In genomic region chr13:55449205-55449604, GRCm38 (mm10) we compare ENCODE assay signal across 19 mouse cellular contexts. TPM values are rescaled to one million over a fixed set of nuclear protein-coding genes. Genes with fewer than 3 reads are reported as not detected.
DNase-seq lines count a peak whose midpoint lies in the region; TF ChIP-seq lines count a peak whose summit lies in the region.
"Had no signal": no experiment of that assay in that cellular context is flagged by ENCODE, and none has a peak within 500 bp of the region (broad histone marks: within the 10 kb centered on the region; RNA-seq: fewer than 3 reads in every experiment).

No protein-coding gene starts in this region.

- peak overlapping the region; percentile 84 for H3K27ac ChIP-seq in CH12.LX (ENCODE audit: insufficient read depth, low read depth)
- H3K27ac ChIP-seq in bone marrow, adult 2 months (ENCODE audit: control insufficient read depth, insufficient read depth, low read depth, low read length, poor library complexity): peak overlapping the region; percentile 79
- H3K27ac ChIP-seq in thymus, adult 2 months (ENCODE audit: control insufficient read depth, insufficient read depth, low read length): peak overlapping the region; percentile 64
- H3K27ac ChIP-seq: forebrain, embryonic 15.5 days; heart, embryonic 10.5 days; hindbrain, postnatal 0 days; kidney, embryonic 15.5 days; limb, embryonic 13.5 days; neural tube, embryonic 15.5 days had no signal

- TF ChIP-seq POLR2A in CH12.LX (IDR thresholded peaks at IDR 0.05; ENCODE audit: low read depth, low read length): no peak
- TF ChIP-seq POLR2A in bone marrow, adult 2 months (IDR thresholded peaks at IDR 0.05; ENCODE audit: borderline replicate concordance, control insufficient read depth, low read depth, low read length): no peak
- 0 out of 2 replicates have a peak, but pooled peaks have one; percentile 25 for TF ChIP-seq POLR2A in thymus, adult 2 months (IDR thresholded peaks at IDR 0.05; ENCODE audit: control insufficient read depth, extremely low read depth, insufficient read depth, low read length, poor library complexity)

- H3K36me3 ChIP-seq in CH12.LX (replicated peaks in 1 of 2; ENCODE audit: control insufficient read depth in 1 of 2, insufficient read depth in 1 of 2, low read length in 1 of 2): peaks cover 37 to 49% of the 10 kb centered on the region in 2 experiments
- peaks cover 44% of the 10 kb centered on the region for H3K36me3 ChIP-seq in thymus, adult 2 months (ENCODE audit: control insufficient read depth, insufficient read depth, low read length)

- WGBS in bone marrow, adult 2 months: 42% methylated on average over 9 of the region's 9 CpGs
- WGBS in thymus, adult 2 months: 65% methylated on average over 9 of the region's 9 CpGs

- DNase-seq in gastrocnemius, postnatal 14 days: peak; percentile 4
- DNase-seq in gastrocnemius, adult 8-10 months (ENCODE audit: low spot score in 2 of 2): no peak
- peak; percentile 53 for DNase-seq in CH12.LX (ENCODE audit: extremely low read depth)
- peak; percentile 49 for DNase-seq in thymus, adult 2 months
- no peak for DNase-seq in frontal cortex, postnatal 25 days (ENCODE audit: low spot score in 2 of 2)
- no peak for DNase-seq in c-Kit-positive CD71-positive TER-119-positive erythroid progenitor cells, embryonic 14.5 days (ENCODE audit: low spot score)
- DNase-seq in urinary bladder, postnatal 4 days (ENCODE audit: low spot score in 2 of 2): no peak
- DNase-seq: cerebellum, adult 8-10 months; gastrocnemius, postnatal 10 days; heart, postnatal 14 days had no signal

- no peak; the same call in none of the 2 replicates for TF ChIP-seq RAD21 in CH12.LX (IDR thresholded peaks at IDR 0.05; ENCODE audit: low read depth, low read length)

- peaks cover 34% of the 10 kb centered on the region for H3K79me2 ChIP-seq in CH12.LX (replicated peaks; ENCODE audit: control insufficient read depth, extremely low read depth, insufficient read depth, poor library complexity, severe bottlenecking)

- H3K4me3 ChIP-seq in CH12.LX (replicated peaks in 1 of 3; ENCODE audit: low read depth in 2 of 3, low read length in 2 of 3, poor library complexity in 1 of 3): peak overlapping the region in 1 of 3 experiments; percentile 14
- H3K4me3 ChIP-seq in bone marrow, adult 2 months (replicated peaks; ENCODE audit: control insufficient read depth, low read depth, low read length): peak overlapping the region; percentile 33
- no peak overlapping the region for H3K4me3 ChIP-seq in thymus, adult 2 months (ENCODE audit: control insufficient read depth, insufficient read depth, low read length)
- H3K4me3 ChIP-seq: forebrain, embryonic 15.5 days; heart, embryonic 10.5 days; kidney, embryonic 15.5 days; limb, embryonic 13.5 days; neural tube, embryonic 15.5 days had no signal

- no peaks in the 10 kb centered on the region for H3K27me3 ChIP-seq in CH12.LX (replicated peaks)
- no peaks in the 10 kb centered on the region for H3K27me3 ChIP-seq in thymus, adult 2 months (ENCODE audit: control insufficient read depth, insufficient read depth, low read length)
- H3K27me3 ChIP-seq: forebrain, embryonic 15.5 days; kidney, embryonic 15.5 days; limb, embryonic 13.5 days; neural tube, embryonic 15.5 days had no signal

- TF ChIP-seq CTCF in CH12.LX (conservative IDR thresholded peaks at IDR 0.05 in 1 of 2, IDR thresholded peaks at IDR 0.05 in 1 of 2; ENCODE audit: low read depth in 2 of 2, low read length in 2 of 2): no peak; a peak in 1 of 4 replicates
- no peak for TF ChIP-seq CTCF in bone marrow, adult 2 months (IDR thresholded peaks at IDR 0.05; ENCODE audit: control insufficient read depth, insufficient read depth, low read length)
- TF ChIP-seq CTCF in thymus, adult 2 months (IDR thresholded peaks at IDR 0.05; ENCODE audit: borderline replicate concordance, control insufficient read depth, extremely low read depth, insufficient read depth, low read length, poor library complexity): no peak

- dilution Hi-C loops in CH12.LX (cut with MboI; ENCODE audit: extremely low pct_ligation_motif_present, extremely low pct_unique_long_range_greater_than_20kb, low sequenced_read_pairs): no loop called here

- in situ Hi-C loops in CH12.LX (cut with MboI; ENCODE audit: low pct_ligation_motif_present, low pct_unique_long_range_greater_than_20kb, low sequenced_read_pairs): no loop called here

- intact Hi-C loops in gastrocnemius, postnatal 14 days (cut with DNase I; ENCODE audit: low total_unique reads): no loop called here

- peak overlapping the region; percentile 43 for H3K4me2 ChIP-seq in CH12.LX (ENCODE audit: insufficient read depth, low read depth, poor library complexity, severe bottlenecking)
- H3K4me2 ChIP-seq: forebrain, embryonic 15.5 days; kidney, embryonic 15.5 days; limb, embryonic 13.5 days; neural tube, embryonic 15.5 days had no signal

- no peaks in the 10 kb centered on the region for H3K9me3 ChIP-seq in CH12.LX (replicated peaks; ENCODE audit: low read length)
- H3K9me3 ChIP-seq: forebrain, embryonic 15.5 days; heart, embryonic 10.5 days; kidney, embryonic 15.5 days; limb, embryonic 13.5 days; neural tube, embryonic 15.5 days had no signal

- no peak for TF ChIP-seq EP300 in CH12.LX (IDR thresholded peaks at IDR 0.05; ENCODE audit: low read length)

- H3K4me1 ChIP-seq in CH12.LX (ENCODE audit: control insufficient read depth in 1 of 2, insufficient read depth in 2 of 2): peaks cover 26 to 52% of the 10 kb centered on the region in 2 experiments
- peaks cover 14% of the 10 kb centered on the region; the same call in 1 of the 2 replicates for H3K4me1 ChIP-seq in bone marrow, adult 2 months (ENCODE audit: control insufficient read depth, insufficient read depth, low read length)
- peaks cover 47% of the 10 kb centered on the region for H3K4me1 ChIP-seq in thymus, adult 2 months (replicated peaks; ENCODE audit: control insufficient read depth, insufficient read depth, low read length)

- peak overlapping the region; percentile 10; the same call in 1 of the 2 replicates for H3K9ac ChIP-seq in CH12.LX (ENCODE audit: insufficient read depth, low read depth)
- H3K9ac ChIP-seq: forebrain, embryonic 15.5 days; kidney, embryonic 15.5 days; limb, embryonic 13.5 days; neural tube, embryonic 15.5 days had no signal

TF ChIP-seq in CH12.LX, 34 proteins besides CTCF, POLR2A, EP300 and RAD21:
- no peak for TF ChIP-seq JUND (conservative IDR thresholded peaks at IDR 0.05; ENCODE audit: low read depth, low read length)
- TF ChIP-seq ELF1 (IDR thresholded peaks at IDR 0.05; ENCODE audit: low read depth, low read length): peak; percentile 4; the same call in 1 of the 2 replicates
- TF ChIP-seq MYC (IDR thresholded peaks at IDR 0.05; ENCODE audit: low read depth, low read length): 0 out of 2 replicates have a peak, but pooled peaks have one; percentile 8
- TF ChIP-seq RCOR1 (conservative IDR thresholded peaks at IDR 0.05; ENCODE audit: low read depth, low read length): 0 out of 2 replicates have a peak, but pooled peaks have one; percentile 42
- TF ChIP-seq CHD2 (IDR thresholded peaks at IDR 0.05; ENCODE audit: low read length): 0 out of 2 replicates have a peak, but pooled peaks have one; percentile 50

RNA-seq across cellular contexts. Expression of gene Grk6, which starts 4.3 kb away (rescaled TPM):
- 10 to 100 TPM; 12.1 to 12.6 TPM for total RNA-seq in gastrocnemius, postnatal 14 days (2021)
- 1 to 10 TPM; 6.9 to 9.7 (median 9.4) TPM for total RNA-seq in gastrocnemius, adult 8-10 months (2022)
- total RNA-seq in CH12.LX (2012; rRNA removed) (60.1 and 69.9 TPM in 2 replicates), CH12.LX (2014; rRNA removed) (59.0 and 65.0 TPM in 2 replicates)
- polyA plus RNA-seq in CH12.LX (2012; ENCODE audit: insufficient read length, low read depth): 71.0 and 72.8 TPM in 2 replicates
- 64.8 and 109 TPM in 2 replicates for polyA plus RNA-seq in bone marrow, adult 2 months (2011; ENCODE audit: insufficient read depth, insufficient read length, low replicate concordance, missing spikeins)
- polyA plus RNA-seq in thymus, adult 2 months (2012; rRNA removed): 228 and 238 TPM in 2 replicates

RNA-seq across cellular contexts. Expression of gene Prr7, which starts 14.9 kb away (rescaled TPM):
- total RNA-seq in gastrocnemius, postnatal 14 days (2021): 1 to 10 TPM; 1.0 to 1.6 TPM
- total RNA-seq in gastrocnemius, adult 8-10 months (2022): under 1 TPM in 2 of 4 experiments, not detected in 2; 0.20 to 0.39 TPM
- total RNA-seq in CH12.LX (2012; rRNA removed) (0.89 and 1.1 TPM in 2 replicates), CH12.LX (2014; rRNA removed) (0.60 and 0.69 TPM in 2 replicates)
- polyA plus RNA-seq in CH12.LX (2012; ENCODE audit: insufficient read length, low read depth): 0.83 and 1.2 TPM in 2 replicates
- polyA plus RNA-seq in bone marrow, adult 2 months (2011; ENCODE audit: insufficient read depth, insufficient read length, low replicate concordance, missing spikeins): 3.1 and 4.1 TPM in 2 replicates
- 33.8 and 52.2 TPM in 2 replicates for polyA plus RNA-seq in thymus, adult 2 months (2012; rRNA removed)
- total RNA-seq: monocyte, adult 5-6 weeks had no signal

RNA-seq across cellular contexts. Expression of gene F12, which starts 22.6 kb away (rescaled TPM):
- total RNA-seq in gastrocnemius, postnatal 14 days (2021): not detected
- total RNA-seq in gastrocnemius, adult 8-10 months (2022): not detected
- total RNA-seq in CH12.LX (2012; rRNA removed) (not detected in 2 replicates), CH12.LX (2014; rRNA removed) (not detected in 2 replicates)
- polyA plus RNA-seq in CH12.LX (2012; ENCODE audit: insufficient read length, low read depth): not detected in 2 replicates
- polyA plus RNA-seq in bone marrow, adult 2 months (2011; ENCODE audit: insufficient read depth, insufficient read length, low replicate concordance, missing spikeins): 1.3 TPM in 2 replicates
- 0.39 and 1.6 TPM in 2 replicates for polyA plus RNA-seq in thymus, adult 2 months (2012; rRNA removed)
- total RNA-seq: heart, postnatal 14 days; hindbrain, postnatal 0 days had no signal
- polyA plus RNA-seq: forebrain, embryonic 15.5 days had no signal

RNA-seq across cellular contexts. Expression of gene Pfn3, which starts 34.2 kb away (rescaled TPM):
- total RNA-seq in gastrocnemius, postnatal 14 days (2021): not detected
- not detected for total RNA-seq in gastrocnemius, adult 8-10 months (2022)
- total RNA-seq in CH12.LX (2012; rRNA removed) (not detected in 2 replicates), CH12.LX (2014; rRNA removed) (not detected in 2 replicates)
- polyA plus RNA-seq in CH12.LX (2012; ENCODE audit: insufficient read length, low read depth): not detected in 2 replicates
- polyA plus RNA-seq in bone marrow, adult 2 months (2011; ENCODE audit: insufficient read depth, insufficient read length, low replicate concordance, missing spikeins): not detected in 2 replicates
- polyA plus RNA-seq in thymus, adult 2 months (2012; rRNA removed): not detected in 2 replicates
- total RNA-seq: gastrocnemius, postnatal 10 days; heart, postnatal 14 days; monocyte, adult 5-6 weeks had no signal
- polyA plus RNA-seq: forebrain, embryonic 15.5 days; heart, embryonic 10.5 days; kidney, embryonic 15.5 days; lung, embryonic 16.5 days had no signal

RNA-seq across cellular contexts. Expression of gene Dbn1, which starts 38.7 kb away (rescaled TPM):
- total RNA-seq in gastrocnemius, postnatal 14 days (2021): 10 to 100 TPM; 31.3 to 37.5 TPM
- 1 to 10 TPM; 2.9 to 4.0 (median 3.4) TPM for total RNA-seq in gastrocnemius, adult 8-10 months (2022)
- total RNA-seq in CH12.LX (2012; rRNA removed) (1.9 and 3.1 TPM in 2 replicates), CH12.LX (2014; rRNA removed) (0.09 and 0.12 TPM in 2 replicates)
- polyA plus RNA-seq in CH12.LX (2012; ENCODE audit: insufficient read length, low read depth): 0.59 and 0.72 TPM in 2 replicates
- polyA plus RNA-seq in bone marrow, adult 2 months (2011; ENCODE audit: insufficient read depth, insufficient read length, low replicate concordance, missing spikeins): 2.2 and 3.5 TPM in 2 replicates
- polyA plus RNA-seq in thymus, adult 2 months (2012; rRNA removed): 7.8 and 9.8 TPM in 2 replicates
- total RNA-seq: monocyte, adult 5-6 weeks had no signal

Comparison
In these comparisons a context has a peak if more than half of its experiments do, and no peak if none do; other contexts are left out.
1. DNase-seq: peak in gastrocnemius, postnatal 14 days (single experiment), CH12.LX (single experiment) and thymus, adult 2 months (single experiment); none in gastrocnemius, adult 8-10 months (0 of 2), frontal cortex, postnatal 25 days (0 of 2), c-Kit-positive CD71-positive TER-119-positive erythroid progenitor cells, embryonic 14.5 days (single experiment) and urinary bladder, postnatal 4 days (0 of 2).
2. RNA of gene Grk6, which starts 4.3 kb away (total RNA-seq): 59.0 to 69.9 TPM in CH12.LX; 12.1 to 12.6 TPM in gastrocnemius, postnatal 14 days and 6.9 to 9.7 TPM in gastrocnemius, adult 8-10 months; every median in the first group is over 4 times any median in the second.
3. Peak in every context shown above with its lines, with median percentiles within 50 percentile points of each other: H3K27ac ChIP-seq.